9 mouse cellular contexts compared by ENCODE assay signal in the genomic region with DNA sequence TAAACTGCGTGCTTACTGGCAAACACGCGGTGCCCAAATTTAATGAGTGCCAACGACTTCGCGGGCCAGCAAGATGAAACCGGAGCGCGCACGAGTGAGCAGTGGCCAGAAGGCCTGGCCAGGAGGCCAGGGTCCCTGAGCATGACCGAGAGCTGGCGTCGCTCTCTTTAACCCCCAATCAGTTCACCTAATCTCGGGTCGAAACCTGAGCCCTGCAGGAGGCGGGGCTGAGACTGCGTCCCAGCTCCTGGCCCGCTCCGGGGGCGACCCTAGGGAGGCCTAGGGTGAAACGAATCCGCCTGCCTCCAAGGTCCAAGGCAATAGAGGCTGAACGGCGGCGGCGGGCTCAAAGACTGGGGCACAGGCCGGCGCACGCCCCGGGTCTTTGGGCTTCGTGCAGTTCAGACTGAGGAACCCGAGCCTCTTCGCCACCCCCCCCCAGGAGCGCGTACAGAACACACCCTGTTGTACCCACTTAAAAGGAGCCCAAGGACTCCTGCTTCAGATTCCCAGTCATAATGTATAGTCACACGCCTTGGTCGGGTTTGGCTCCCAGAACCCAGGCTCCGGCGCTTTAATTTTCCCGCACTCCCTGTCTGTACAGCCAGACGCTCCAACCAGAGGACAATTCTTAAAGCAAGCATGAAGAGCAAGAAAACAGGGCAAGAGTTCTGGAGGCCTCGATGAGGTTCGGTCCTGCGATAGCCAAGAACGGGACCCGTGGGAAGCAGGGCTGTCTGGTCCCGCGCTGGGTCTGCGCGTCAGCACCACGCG. TPM values are rescaled to one million over a fixed set of nuclear protein-coding genes. Genes with fewer than 3 reads are reported as not detected.
A peak's percentile ranks its signal among the peaks of the same experiment; 100 is the strongest.
DNase-seq lines count a peak whose midpoint lies in the region; ATAC-seq and TF ChIP-seq lines count a peak whose summit lies in the region.
"Had no signal": no experiment of that assay in that cellular context is flagged by ENCODE, and none has a peak within 500 bp of the region (broad histone marks: within the 10 kb centered on the region; RNA-seq: fewer than 3 reads in every experiment).

No protein-coding gene starts in this region.

- peak overlapping the region; percentile 29 for H3K4me3 ChIP-seq in kidney, embryonic 15.5 days (replicated peaks)
- H3K4me3 ChIP-seq in bone marrow macrophage, adult 2 months (ENCODE audit: insufficient read depth, low read length) = peak overlapping the region; percentile 59
- peak overlapping the region; percentile 19 to 29; a peak in 2 of 4 replicates for H3K4me3 ChIP-seq in liver, embryonic 14.5 days (ENCODE audit: insufficient read depth in 1 of 2, low read depth in 2 of 2, low read length in 2 of 2)
- H3K4me3 ChIP-seq in small intestine, adult 2 months (ENCODE audit: low read depth, low read length) = peak overlapping the region; percentile 61

- H3K27me3 ChIP-seq in kidney, embryonic 15.5 days = peaks cover 97% of the 10 kb centered on the region
- H3K27me3 ChIP-seq in liver, embryonic 14.5 days (ENCODE audit: control insufficient read depth, insufficient read depth, low read length) = peaks cover 91% of the 10 kb centered on the region
- H3K27me3 ChIP-seq in small intestine, adult 2 months (ENCODE audit: control insufficient read depth, insufficient read depth, low read length) = peaks cover 81% of the 10 kb centered on the region

- H3K27ac ChIP-seq in kidney, embryonic 15.5 days = no peak overlapping the region
- no peak overlapping the region for H3K27ac ChIP-seq in bone marrow macrophage, adult 2 months (ENCODE audit: insufficient read depth, low read depth, low read length)
- H3K27ac ChIP-seq in liver, embryonic 14.5 days = no peak overlapping the region
- H3K27ac ChIP-seq in small intestine, adult 2 months (ENCODE audit: insufficient read depth, low read depth, low read length) = 0 out of 2 replicates have a peak overlapping the region, but pooled peaks have one; percentile 14

- no peak overlapping the region for H3K9ac ChIP-seq in kidney, embryonic 15.5 days
- no peak overlapping the region for H3K9ac ChIP-seq in liver, embryonic 14.5 days (replicated peaks)

- no peak for TF ChIP-seq POLR2A in bone marrow macrophage, adult 2 months (IDR thresholded peaks at IDR 0.05; ENCODE audit: borderline replicate concordance, low read depth, low read length)
- no peak for TF ChIP-seq POLR2A in small intestine, adult 2 months (IDR thresholded peaks at IDR 0.05; ENCODE audit: low read depth, low read length)

- DNase-seq in kidney, adult 11 months = no peak
- DNase-seq in heart, postnatal 36 days = peak; percentile 8 to 17
- no peak for DNase-seq in liver, embryonic 14.5 days (ENCODE audit: low read depth in 3 of 3, low spot score in 3 of 3)
- DNase-seq in layer of hippocampus, adult 18-20 months (ENCODE audit: low spot score in 2 of 2) = no peak
- no peak for DNase-seq in gastrocnemius, postnatal 14 days

- TF ChIP-seq CTCF in bone marrow macrophage, adult 2 months (IDR thresholded peaks at IDR 0.05; ENCODE audit: low read depth, low read length) = no peak
- TF ChIP-seq CTCF in liver, embryonic 14.5 days (IDR thresholded peaks at IDR 0.05; ENCODE audit: low read depth) = no peak
- no peak for TF ChIP-seq CTCF in small intestine, adult 2 months (IDR thresholded peaks at IDR 0.05; ENCODE audit: extremely low read depth, insufficient read length, insufficient replicate concordance, low read depth, low read length)

- peaks cover 58% of the 10 kb centered on the region for H3K4me1 ChIP-seq in kidney, embryonic 15.5 days
- no peaks in the 10 kb centered on the region for H3K4me1 ChIP-seq in bone marrow macrophage, adult 2 months (ENCODE audit: control insufficient read depth, insufficient read depth, low read length)
- no peaks in the 10 kb centered on the region for H3K4me1 ChIP-seq in liver, embryonic 14.5 days (replicated peaks; ENCODE audit: control insufficient read depth in 2 of 2, insufficient read depth in 2 of 2, low read length in 1 of 2)
- H3K4me1 ChIP-seq in small intestine, adult 2 months (ENCODE audit: control insufficient read depth, insufficient read depth, insufficient read length, low read length) = peaks cover 24% of the 10 kb centered on the region

- no peak for TF ChIP-seq EP300 in liver, embryonic 14.5 days (IDR thresholded peaks at IDR 0.05; ENCODE audit: low read depth)

- intact Hi-C loops in heart, postnatal 36 days (cut with DNase I) = no loop called here
- intact Hi-C loops in gastrocnemius, postnatal 14 days (cut with DNase I; ENCODE audit: low total_unique reads) = no loop called here

- no peaks in the 10 kb centered on the region for H3K36me3 ChIP-seq in kidney, embryonic 15.5 days
- H3K36me3 ChIP-seq in liver, embryonic 14.5 days (replicated peaks; ENCODE audit: control insufficient read depth, insufficient read depth, low read depth) = no peaks in the 10 kb centered on the region
- H3K36me3 ChIP-seq in small intestine, adult 2 months (ENCODE audit: control insufficient read depth, insufficient read depth, low read length) = no peaks in the 10 kb centered on the region

- WGBS in kidney, embryonic 15.5 days = under 1% methylated on average over 52 of the region's 52 CpGs
- WGBS in liver, embryonic 14.5 days (ENCODE audit: insufficient replicate concordance) = 1% methylated on average over 52 of the region's 52 CpGs
- WGBS in small intestine, adult 2 months = 2% methylated on average over 52 of the region's 52 CpGs

- peak overlapping the region; percentile 54 for H3K4me2 ChIP-seq in kidney, embryonic 15.5 days
- H3K4me2 ChIP-seq in liver, embryonic 14.5 days (ENCODE audit: low read depth) = peak overlapping the region; percentile 40

- peak; percentile 23; the same call in 1 of the 2 replicates for ATAC-seq in kidney, embryonic 15.5 days (replicated peaks; ENCODE audit: low FRiP score)
- peak; percentile 15; the same call in 1 of the 2 replicates for ATAC-seq in liver, embryonic 14.5 days (ENCODE audit: insufficient read depth)

- H3K9me3 ChIP-seq in kidney, embryonic 15.5 days (replicated peaks) = no peaks in the 10 kb centered on the region
- H3K9me3 ChIP-seq in liver, embryonic 14.5 days (ENCODE audit: control insufficient read depth, low read length) = no peaks in the 10 kb centered on the region

RNA-seq across cellular contexts. Expression of a gene that starts 1.0 kb away (rescaled TPM):
- 0.08 TPM in 1 of 2 replicates, not detected in the other for polyA plus RNA-seq in kidney, embryonic 15.5 days (2015; fragmentation: Nextera tagmentation; extraction: Ambion mirVana)
- not detected in 2 replicates for polyA plus RNA-seq in bone marrow macrophage, adult 2 months (2012; ENCODE audit: insufficient read depth, insufficient read length, missing spikeins)
- not detected for total RNA-seq in heart, postnatal 36 days (2021)
- polyA plus RNA-seq in liver, embryonic 14.5 days (2012; rRNA removed) = 2.2 and 3.0 TPM in 2 replicates
- 1.1 and 1.7 TPM in 2 replicates for polyA plus RNA-seq in liver, embryonic 14.5 days (2014; fragmentation: Nextera tagmentation; extraction: Ambion mirVana)
- 7.9 and 8.7 TPM in 2 replicates for polyA plus RNA-seq in small intestine, adult 2 months (2012; rRNA removed)
- total RNA-seq in layer of hippocampus, adult 18-20 months (2021) = not detected
- not detected for total RNA-seq in gastrocnemius, postnatal 14 days (2021)
- total RNA-seq: layer of hippocampus, postnatal 10 days had no signal

Comparison
In these comparisons a context has a peak if more than half of its experiments do, and no peak if none do; other contexts are left out.
1. DNase-seq: peak in heart, postnatal 36 days (2 of 2); none in kidney, adult 11 months (single experiment), liver, embryonic 14.5 days (0 of 3), layer of hippocampus, adult 18-20 months (0 of 2) and gastrocnemius, postnatal 14 days (single experiment).
2. Peak in every context shown above with its lines, with median percentiles within 50 percentile points of each other: H3K4me3 ChIP-seq.